Mouse (Mus musculus): ENCODE measurements at regions not wholly inside any gene's neighbourhood (a gene's known extent, or its start where the extent isn't known, plus 50 kb on each side); places are given as distances from the start of the nearest gene placed in this dataset.

DNA sequence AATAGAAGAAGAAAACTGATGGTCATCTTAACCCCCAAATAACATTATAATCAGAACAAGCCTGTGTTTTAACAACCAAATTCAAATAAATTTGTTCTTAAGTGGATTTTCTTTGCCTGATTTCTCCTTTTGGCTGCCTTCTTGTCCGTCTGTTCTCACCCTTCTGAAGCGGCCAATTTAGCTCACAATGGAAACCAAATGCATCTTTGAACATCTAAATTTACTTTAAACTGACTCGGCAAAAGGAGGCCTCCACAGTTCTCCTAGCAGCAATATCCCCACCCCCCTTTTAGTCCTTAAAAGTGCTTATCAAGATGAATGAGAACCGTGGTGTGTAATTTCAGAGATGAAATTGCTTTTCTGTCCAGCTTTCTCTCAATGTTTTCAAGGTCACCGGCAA is 389.6 kb upstream of the Adamts16 start:
- ATAC-seq (replicated peaks in 1 of 2; ENCODE audit: insufficient read depth in 1 of 2, low FRiP score in 2 of 2, low TSS enrichment in 1 of 2, low read depth in 1 of 2, poor library complexity in 2 of 2, severe bottlenecking in 2 of 2) = no peak

DNA sequence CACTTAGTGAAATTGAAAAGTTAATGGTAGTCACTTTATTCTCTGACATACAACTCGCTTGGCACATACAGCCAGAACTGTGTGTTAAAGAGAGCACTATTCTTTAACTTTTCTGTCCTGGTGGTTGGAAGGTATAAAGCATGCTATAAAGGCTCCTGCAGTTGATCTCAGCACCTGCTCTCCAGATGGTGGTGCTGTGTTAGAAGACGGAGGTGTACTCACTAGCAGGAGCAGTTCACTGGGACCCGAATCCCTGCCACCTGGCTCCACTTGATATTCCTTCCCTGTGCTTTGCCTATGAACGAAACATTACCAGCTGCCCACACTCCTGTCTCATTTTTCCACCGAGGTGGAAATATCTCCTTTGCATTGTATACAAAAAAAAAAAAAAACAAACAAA is 373.2 kb upstream of the Adamts16 start:
- no peak for ATAC-seq (replicated peaks in 1 of 2; ENCODE audit: insufficient read depth in 1 of 2, low FRiP score in 2 of 2, low TSS enrichment in 1 of 2, low read depth in 1 of 2, poor library complexity in 2 of 2, severe bottlenecking in 2 of 2)

DNA sequence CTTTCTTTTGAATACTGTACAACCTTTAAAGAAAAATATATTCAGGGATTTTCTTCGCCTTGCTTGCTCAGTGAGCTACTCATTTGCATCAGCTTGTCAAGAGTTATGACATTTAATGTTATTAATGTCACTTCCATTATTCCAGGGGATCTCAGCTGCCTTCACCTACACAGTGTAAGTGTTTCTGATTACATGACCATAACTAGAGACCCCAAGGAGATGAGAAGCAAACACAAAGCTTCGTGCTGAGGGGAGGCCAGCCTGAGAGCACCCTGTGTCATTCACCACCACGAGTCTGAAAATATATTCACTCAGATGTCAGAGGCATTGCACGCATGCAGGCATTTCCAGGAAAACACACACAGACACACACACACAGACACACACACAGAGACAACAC is 369.8 kb upstream of the Adamts16 start:
- no peak for ATAC-seq (replicated peaks in 1 of 2; ENCODE audit: insufficient read depth in 1 of 2, low FRiP score in 2 of 2, low TSS enrichment in 1 of 2, low read depth in 1 of 2, poor library complexity in 2 of 2, severe bottlenecking in 2 of 2)

DNA sequence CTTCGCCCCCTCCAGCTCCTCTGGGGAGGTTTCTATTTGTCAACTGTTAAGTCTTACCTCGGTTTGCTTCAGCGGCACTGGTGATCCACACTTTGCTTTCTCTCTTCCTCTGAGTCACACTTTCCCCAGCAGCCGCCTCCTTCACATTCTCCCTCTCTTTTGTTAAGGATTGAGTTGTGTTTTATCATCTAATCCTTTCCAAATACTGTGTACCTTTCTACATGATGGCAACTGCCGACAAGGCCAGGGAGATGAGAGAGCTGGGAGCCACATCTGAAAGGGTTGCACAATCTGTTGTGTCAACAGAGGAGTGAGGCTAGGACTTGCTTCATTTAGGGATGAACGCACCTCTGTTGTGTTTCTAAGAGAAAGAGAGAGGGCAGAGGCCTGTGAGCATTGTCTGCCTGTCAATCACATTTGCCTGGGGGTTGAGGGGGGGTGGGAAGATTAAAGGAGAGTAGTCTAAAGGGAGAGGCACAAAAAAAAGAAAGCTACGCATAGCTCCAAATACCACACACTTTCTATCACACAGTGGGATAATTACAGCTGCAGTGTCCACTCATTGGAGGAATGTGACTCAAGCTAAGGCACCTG is 369.1 kb upstream of the Adamts16 start:
- ATAC-seq (replicated peaks in 1 of 2; ENCODE audit: insufficient read depth in 1 of 2, low FRiP score in 2 of 2, low TSS enrichment in 1 of 2, low read depth in 1 of 2, poor library complexity in 2 of 2, severe bottlenecking in 2 of 2) = no peak

DNA sequence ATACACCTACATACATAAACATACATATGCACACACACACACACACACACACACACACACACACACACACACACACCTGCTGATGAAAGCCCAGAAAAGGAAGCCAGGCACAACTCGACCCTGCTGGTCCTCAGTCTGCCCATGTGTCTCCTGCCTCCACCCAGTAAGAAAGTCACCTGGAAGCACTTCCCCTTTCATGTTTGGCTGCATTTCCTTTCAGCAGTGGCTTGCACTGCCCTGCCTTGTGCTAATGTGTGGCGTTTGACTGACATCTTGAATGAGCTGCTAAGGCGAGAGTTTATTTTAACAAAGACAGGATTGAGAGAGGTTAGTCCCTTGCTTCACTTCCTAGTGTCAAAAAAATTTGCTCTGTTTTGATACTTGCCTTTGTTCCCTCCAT is 364.1 kb upstream of the Adamts16 start:
- ATAC-seq (replicated peaks in 1 of 2; ENCODE audit: insufficient read depth in 1 of 2, low FRiP score in 2 of 2, low TSS enrichment in 1 of 2, low read depth in 1 of 2, poor library complexity in 2 of 2, severe bottlenecking in 2 of 2) = no peak

DNA sequence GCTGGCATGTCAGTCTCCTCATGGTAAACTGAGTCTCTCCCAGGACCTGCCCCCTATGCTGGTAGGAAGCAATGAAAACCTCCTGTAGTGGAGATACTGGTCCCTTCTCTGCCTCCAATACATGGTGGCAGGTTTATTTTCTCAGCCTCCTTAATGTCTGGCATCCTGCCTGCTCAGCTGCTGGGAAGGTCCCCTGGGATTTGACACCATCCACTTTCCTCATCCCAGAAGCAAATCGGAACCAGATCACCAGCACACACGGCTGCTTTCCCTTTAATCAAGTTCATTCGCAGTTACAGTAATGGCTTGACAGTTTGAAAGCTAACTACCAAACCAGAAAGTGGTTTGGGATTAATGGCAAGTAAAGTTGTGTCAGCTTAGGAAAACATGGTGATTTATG is 359.0 kb upstream of the Adamts16 start:
- no peak for ATAC-seq (replicated peaks in 1 of 2; ENCODE audit: insufficient read depth in 1 of 2, low FRiP score in 2 of 2, low TSS enrichment in 1 of 2, low read depth in 1 of 2, poor library complexity in 2 of 2, severe bottlenecking in 2 of 2)

DNA sequence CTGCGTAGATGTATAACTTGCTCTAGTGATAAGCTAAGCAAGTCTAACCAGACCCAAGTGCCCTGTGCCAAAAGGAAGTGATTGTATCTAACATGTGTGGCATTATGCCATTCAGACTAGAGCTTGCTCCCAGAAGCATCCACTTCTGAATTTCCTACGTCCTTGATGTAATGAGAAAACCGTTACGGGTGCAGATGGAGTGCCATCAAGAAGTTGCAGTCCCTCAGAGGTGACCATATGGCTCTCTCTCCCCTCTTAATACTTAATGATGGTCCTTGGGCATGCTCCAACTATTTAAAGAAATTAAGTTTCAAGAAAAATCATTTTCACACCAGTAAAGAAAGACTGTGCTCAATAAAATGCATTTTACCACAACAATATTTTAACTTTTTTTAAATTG is 354.1 kb upstream of the Adamts16 start:
- no peak for ATAC-seq (replicated peaks in 1 of 2; ENCODE audit: insufficient read depth in 1 of 2, low FRiP score in 2 of 2, low TSS enrichment in 1 of 2, low read depth in 1 of 2, poor library complexity in 2 of 2, severe bottlenecking in 2 of 2)

DNA sequence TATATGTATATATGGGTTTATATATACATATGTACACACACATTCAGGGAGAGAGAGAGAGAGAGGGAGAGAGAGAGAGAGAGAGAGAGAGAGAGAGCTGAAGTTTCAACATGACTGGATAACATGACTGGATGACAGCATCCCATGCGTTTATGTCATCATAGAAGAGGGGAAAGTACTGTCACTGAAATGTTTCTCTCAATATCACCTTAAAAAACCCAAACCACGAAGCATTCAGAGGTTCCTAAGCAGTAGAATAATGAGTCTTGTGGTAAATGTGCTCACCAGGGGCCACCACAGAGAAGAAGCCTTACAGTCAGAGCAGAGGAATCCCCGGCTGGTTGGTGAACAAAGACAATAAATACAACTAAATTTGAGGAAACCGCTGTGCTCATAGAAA is 342.9 kb upstream of the Adamts16 start:
- no peak for ATAC-seq (replicated peaks in 1 of 2; ENCODE audit: insufficient read depth in 1 of 2, low FRiP score in 2 of 2, low TSS enrichment in 1 of 2, low read depth in 1 of 2, poor library complexity in 2 of 2, severe bottlenecking in 2 of 2)

DNA sequence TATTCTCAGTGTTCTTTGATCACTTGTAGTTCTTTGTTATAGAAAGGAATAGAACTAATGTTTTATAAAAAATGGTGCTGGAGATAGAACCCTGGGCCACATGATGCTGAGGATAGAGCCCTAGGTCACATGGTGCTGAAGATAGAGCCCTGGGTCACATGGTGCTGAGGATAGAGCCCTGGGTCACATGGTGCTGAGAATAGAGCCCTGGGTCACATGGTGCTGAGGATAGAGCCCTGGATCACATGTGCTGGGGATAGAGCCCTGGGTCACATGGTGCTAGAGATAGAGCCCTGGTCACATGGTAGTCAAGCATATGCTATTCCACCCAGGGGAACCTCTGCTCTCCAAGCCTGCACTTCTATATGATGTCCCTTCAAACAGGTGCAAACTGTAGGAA is 337.5 kb upstream of the Adamts16 start:
- no peak for ATAC-seq (replicated peaks in 1 of 2; ENCODE audit: insufficient read depth in 1 of 2, low FRiP score in 2 of 2, low TSS enrichment in 1 of 2, low read depth in 1 of 2, poor library complexity in 2 of 2, severe bottlenecking in 2 of 2)

DNA sequence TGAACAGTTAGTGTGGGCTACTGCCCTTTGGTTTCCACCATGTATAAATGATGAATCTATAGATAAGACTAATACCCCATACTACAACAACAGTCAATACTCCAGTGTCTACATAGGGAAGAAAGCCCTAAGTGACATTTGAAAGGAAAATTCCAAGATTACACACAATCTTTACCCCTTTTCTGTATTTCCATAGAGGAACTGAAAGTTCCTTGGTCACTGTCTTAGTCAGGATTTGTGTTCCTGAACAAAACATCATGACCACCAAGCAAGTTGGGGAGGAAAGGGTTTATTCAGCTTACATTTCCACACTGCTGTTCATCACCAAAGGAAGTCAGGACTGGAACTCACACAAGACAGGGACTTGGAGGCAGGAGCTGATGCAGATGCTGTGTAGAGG is 332.7 kb upstream of the Adamts16 start:
- ATAC-seq (replicated peaks in 1 of 2; ENCODE audit: insufficient read depth in 1 of 2, low FRiP score in 2 of 2, low TSS enrichment in 1 of 2, low read depth in 1 of 2, poor library complexity in 2 of 2, severe bottlenecking in 2 of 2) = no peak

DNA sequence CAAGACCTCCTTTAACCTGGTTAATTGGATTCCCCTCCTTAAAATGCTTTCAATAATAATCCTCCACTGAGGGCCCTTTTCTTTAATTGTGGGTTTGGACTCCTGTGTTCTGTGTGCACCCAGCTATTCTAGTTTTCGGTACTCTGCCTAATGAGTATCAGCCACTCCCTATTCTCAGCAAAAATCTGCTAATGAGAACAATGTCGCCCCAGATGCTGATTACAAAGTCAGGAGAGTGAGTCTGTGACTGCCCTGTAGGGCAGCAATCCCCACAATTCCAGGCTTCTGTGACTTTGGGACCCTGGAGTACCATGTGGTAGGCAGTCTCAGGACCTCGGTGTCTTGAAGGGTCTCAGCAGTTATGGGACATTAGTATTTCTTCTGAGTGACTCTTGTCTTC is 324.6 kb upstream of the Adamts16 start:
- ATAC-seq (replicated peaks in 1 of 2; ENCODE audit: insufficient read depth in 1 of 2, low FRiP score in 2 of 2, low TSS enrichment in 1 of 2, low read depth in 1 of 2, poor library complexity in 2 of 2, severe bottlenecking in 2 of 2) = no peak

DNA sequence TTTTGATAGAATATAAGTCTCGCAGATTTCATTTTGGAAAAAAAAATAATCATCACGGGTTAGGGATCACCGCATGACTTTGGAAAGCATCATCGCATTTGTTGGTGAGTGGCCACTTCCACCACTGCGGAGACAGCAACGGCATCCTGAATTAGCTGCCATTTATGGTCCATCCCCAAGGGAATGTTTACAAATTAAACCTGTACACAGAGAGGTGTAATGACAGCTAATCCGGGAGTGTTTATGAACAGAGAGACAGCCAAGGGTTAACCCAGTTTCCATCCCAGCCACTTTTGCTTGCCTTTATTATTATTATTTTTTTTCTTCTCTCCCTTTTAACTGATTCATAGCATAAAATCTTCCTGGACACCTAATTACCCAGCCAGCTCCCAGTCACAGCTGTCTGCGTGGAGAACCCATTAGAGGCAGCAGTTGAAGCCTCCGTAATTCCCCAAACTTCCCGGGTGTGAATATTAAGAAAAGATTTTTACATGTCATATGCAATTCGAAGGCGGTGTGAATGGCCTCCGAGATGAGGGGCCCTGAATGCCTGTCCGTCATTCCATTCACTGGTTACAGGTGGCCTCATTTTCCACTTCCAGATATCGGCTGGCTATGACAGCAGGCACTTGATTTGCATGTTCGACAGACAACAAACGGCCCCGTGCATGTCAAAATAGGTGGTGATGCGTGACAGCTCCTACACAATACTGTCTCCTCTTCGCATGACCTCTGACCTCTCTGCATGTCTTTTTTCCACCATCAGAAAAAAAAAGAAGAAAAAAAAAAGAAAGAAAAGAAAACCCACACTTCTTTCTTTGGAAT is 323.7 kb upstream of the Adamts16 start:
- ATAC-seq (replicated peaks in 1 of 2; ENCODE audit: insufficient read depth in 1 of 2, low FRiP score in 2 of 2, low TSS enrichment in 1 of 2, low read depth in 1 of 2, poor library complexity in 2 of 2, severe bottlenecking in 2 of 2) = no peak

DNA sequence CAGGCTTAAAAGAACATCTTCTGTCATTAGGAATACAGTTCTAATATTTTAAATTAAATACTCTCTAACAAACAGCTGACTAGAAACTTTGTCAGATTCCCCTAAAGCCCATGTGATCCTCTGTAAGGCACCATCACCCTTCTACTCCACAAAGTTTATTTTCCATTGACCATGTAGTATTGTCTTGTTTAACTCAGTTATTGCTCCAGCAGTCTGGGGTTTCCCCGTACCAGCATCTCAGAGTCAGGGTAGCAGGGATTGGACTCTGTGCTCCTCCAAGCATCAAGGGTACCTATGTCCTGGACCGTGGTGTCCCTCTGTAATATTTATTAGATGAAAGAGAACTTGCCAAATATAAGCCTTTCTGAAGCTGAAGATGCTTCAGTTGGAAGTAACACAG is 322.4 kb upstream of the Adamts16 start:
- no peak for ATAC-seq (replicated peaks in 1 of 2; ENCODE audit: insufficient read depth in 1 of 2, low FRiP score in 2 of 2, low TSS enrichment in 1 of 2, low read depth in 1 of 2, poor library complexity in 2 of 2, severe bottlenecking in 2 of 2)

DNA sequence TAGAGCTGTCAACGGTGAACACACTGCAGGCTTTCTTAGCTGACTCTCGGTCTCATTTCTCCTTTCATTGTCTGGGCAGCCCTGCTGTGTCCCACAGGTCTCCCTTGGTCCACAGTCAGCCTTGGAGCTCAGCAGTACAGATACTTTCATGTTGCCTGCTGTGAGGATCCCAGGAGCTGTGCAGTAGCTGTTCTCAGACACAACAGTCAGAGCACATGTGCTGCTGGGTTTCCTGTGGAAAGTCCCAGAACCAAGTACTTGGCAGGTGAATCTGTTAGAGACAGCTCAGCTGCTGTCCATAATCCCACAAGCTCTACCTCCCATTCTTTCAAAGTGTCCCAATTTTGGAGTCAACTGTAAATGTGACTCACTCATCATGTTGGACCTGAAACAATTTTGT is 321.3 kb upstream of the Adamts16 start:
- ATAC-seq (replicated peaks in 1 of 2; ENCODE audit: insufficient read depth in 1 of 2, low FRiP score in 2 of 2, low TSS enrichment in 1 of 2, low read depth in 1 of 2, poor library complexity in 2 of 2, severe bottlenecking in 2 of 2) = no peak

DNA sequence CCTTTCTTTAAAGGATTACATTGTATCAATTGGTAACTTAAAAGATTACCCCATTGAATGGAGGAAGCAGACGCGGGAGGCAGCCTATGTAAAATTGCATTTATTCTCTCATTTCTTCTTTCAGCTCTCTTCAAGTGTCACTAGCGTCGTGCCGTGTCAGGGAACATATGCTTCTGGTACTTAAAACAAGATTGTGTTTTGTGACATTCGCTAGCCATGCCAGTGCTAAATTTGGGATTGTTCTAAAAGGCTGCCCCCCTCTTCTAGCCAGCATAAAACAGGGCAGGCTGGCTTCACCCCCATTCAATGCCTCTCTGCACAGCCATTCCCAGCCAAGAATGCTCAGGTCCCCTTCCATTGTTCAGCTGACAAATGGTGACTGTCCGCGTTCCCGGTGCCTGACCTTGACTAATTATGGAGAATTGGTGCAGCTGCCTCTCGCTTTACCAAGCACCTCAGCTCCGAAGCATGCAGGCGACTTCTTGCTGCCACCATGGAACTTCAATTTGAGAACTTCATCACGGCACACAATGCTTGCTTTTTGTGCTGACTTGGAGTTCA is 316.8 kb upstream of the Adamts16 start:
- no peak for ATAC-seq (replicated peaks in 1 of 2; ENCODE audit: insufficient read depth in 1 of 2, low FRiP score in 2 of 2, low TSS enrichment in 1 of 2, low read depth in 1 of 2, poor library complexity in 2 of 2, severe bottlenecking in 2 of 2)

DNA sequence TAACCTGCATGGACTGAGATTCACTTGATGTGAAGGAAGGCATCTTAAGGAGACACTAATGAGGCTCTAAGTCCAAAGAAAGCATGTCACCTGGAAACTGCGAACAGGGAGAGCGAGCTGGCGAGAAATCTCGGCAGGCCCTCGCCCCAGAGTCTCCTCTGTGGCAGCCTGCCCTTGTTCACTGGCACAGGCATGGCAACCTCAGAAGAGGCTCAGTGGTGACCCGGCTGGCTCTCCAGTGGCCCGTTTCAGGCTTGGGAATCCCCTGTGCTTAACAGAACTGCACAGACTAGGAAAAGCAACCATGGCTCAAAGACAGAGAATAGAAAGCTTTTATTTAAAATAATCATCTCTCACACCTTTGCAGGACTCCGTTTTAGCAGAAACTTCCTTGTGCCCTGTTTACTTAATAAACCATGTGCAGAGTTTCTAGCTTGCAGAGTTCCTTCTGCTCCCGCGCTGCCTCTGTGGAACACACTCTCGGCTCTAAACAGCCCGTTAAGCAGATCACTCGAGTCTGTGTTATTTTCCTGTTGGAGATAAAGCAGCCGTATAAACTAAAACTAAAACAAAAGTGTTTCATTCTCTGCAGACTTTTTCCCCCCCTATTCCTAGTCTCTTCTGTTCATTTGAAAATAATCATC is 316.2 kb upstream of the Adamts16 start:
- no peak for ATAC-seq (replicated peaks in 1 of 2; ENCODE audit: insufficient read depth in 1 of 2, low FRiP score in 2 of 2, low TSS enrichment in 1 of 2, low read depth in 1 of 2, poor library complexity in 2 of 2, severe bottlenecking in 2 of 2)

DNA sequence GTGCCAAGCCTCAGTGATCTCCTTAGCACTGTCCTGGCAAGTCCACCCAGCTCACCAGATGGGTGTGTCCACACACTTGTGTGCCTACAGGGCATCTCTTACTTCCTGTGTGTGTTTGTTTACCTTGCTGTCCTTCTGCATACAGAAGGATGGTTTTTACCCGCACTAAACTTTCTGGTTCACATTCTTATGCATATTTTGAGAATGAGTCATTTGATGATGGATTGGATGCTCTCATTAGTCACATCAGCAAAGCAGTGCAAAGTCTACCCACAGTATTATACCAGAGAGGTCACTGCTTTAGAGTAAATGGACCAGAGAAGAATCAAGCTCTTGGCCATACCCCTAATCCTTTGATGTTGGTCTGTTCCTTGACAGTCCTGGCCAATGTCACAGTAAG is 308.5 kb upstream of the Adamts16 start:
- no peak for ATAC-seq (replicated peaks in 1 of 2; ENCODE audit: insufficient read depth in 1 of 2, low FRiP score in 2 of 2, low TSS enrichment in 1 of 2, low read depth in 1 of 2, poor library complexity in 2 of 2, severe bottlenecking in 2 of 2)

DNA sequence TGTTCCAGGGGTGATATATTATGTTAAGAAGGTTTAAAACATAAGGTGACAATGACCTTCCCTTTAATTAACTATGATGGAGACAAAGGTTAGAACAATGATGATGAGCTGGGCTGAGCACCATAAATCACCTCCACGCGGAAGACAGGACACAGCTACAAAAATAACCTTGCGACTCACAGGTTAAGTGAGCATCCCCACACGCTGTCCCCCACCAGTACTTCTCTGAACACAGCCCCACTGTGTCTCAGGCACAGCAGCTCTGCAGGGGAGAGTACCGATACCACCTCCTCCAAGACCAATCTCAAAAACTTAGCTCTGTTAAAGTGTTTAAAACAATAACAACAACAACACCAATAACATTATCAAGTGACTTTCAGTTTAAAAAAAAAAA is 307.7 kb upstream of the Adamts16 start:
- ATAC-seq (replicated peaks in 1 of 2; ENCODE audit: insufficient read depth in 1 of 2, low FRiP score in 2 of 2, low TSS enrichment in 1 of 2, low read depth in 1 of 2, poor library complexity in 2 of 2, severe bottlenecking in 2 of 2) = no peak
